Mouse (Mus musculus) MEL (cell line): ENCODE data around the gene Megf8. TPM values are rescaled to one million over a fixed set of nuclear protein-coding genes. Genes with fewer than 3 reads are reported as not detected.

Experiments used
- DNase-seq: peaks from one replicate; pipeline ENCODE4 v3.0.0; 2011; ENCODE audit warnings: low read depth, low spot score
- H3K27ac ChIP-seq: 2 replicates; pipeline ENCODE4 v1.5.1; 2012; ENCODE audit warnings: low read depth, mild to moderate bottlenecking, control low read depth, low read length, moderate library complexity; ENCODE audit not compliant: control insufficient read depth
- H3K27me3 ChIP-seq, 2 experiments: fragments of 150-350 bp in 1 of 2; sonication (generic) in 1 of 2; 2 replicates each; pipeline ENCODE4 v1.6.1; 2012; ENCODE audit warnings: low read length in 2 of 2, mild to moderate bottlenecking in 2 of 2, improper control_type of control experiment in 1 of 2, moderate library complexity in 1 of 2; ENCODE audit not compliant: insufficient read depth in 2 of 2, control insufficient read depth in 1 of 2
- H3K36me3 ChIP-seq, 2 experiments: 2 replicates each; pipeline ENCODE4 v1.6.1; 2012 to 2014; ENCODE audit warnings: low read length in 2 of 2, improper control_type of control experiment in 1 of 2, inconsistent platforms in 1 of 2, mild to moderate bottlenecking in 1 of 2; ENCODE audit not compliant: insufficient read depth in 2 of 2, control insufficient read depth in 1 of 2
- H3K4me1 ChIP-seq, 2 experiments: fragments of 150-350 bp in 1 of 2; sonication (generic) in 1 of 2; 2 replicates each; pipeline ENCODE4 v1.6.1; 2012; ENCODE audit warnings: low read length in 2 of 2, improper control_type of control experiment in 1 of 2, mild to moderate bottlenecking in 1 of 2; ENCODE audit not compliant: insufficient read depth in 2 of 2, control insufficient read depth in 1 of 2
- H3K4me3 ChIP-seq, 2 experiments: fragments of 150-350 bp in 1 of 2; sonication (generic) in 1 of 2; 2 replicates each; pipeline ENCODE4 v1.5.1; 2012; ENCODE audit warnings: low read depth in 2 of 2, low read length in 2 of 2, mild to moderate bottlenecking in 2 of 2, moderate library complexity in 2 of 2, control low read depth in 1 of 2, improper control_type of control experiment in 1 of 2; ENCODE audit not compliant: control insufficient read depth in 1 of 2, insufficient read depth in 1 of 2
- H3K79me2 ChIP-seq: 2 replicates; pipeline ENCODE4 v1.6.1; 2012; ENCODE audit warnings: mild to moderate bottlenecking, low read length, moderate library complexity; ENCODE audit not compliant: control insufficient read depth, poor library complexity, insufficient read depth
- H3K9ac ChIP-seq: 2 replicates; pipeline ENCODE4 v1.6.1; 2012; ENCODE audit warnings: low read depth, mild to moderate bottlenecking, control low read depth, low read length, moderate library complexity; ENCODE audit not compliant: control insufficient read depth, poor library complexity, severe bottlenecking
- H3K9me3 ChIP-seq: fragments of 150-350 bp; sonication (generic); replicated peaks from 2 replicates; pipeline ENCODE4 v1.6.1; 2012; ENCODE audit warnings: mild to moderate bottlenecking, low read length, improper control_type of control experiment, moderate library complexity; ENCODE audit not compliant: insufficient read depth
- BHLHE40 ChIP-seq: IDR thresholded peaks from 2 replicates; pipeline ENCODE4 v1.6.1; 2012; ENCODE audit warnings: low read depth, mild to moderate bottlenecking, inconsistent platforms, low read length, improper control_type of control experiment, borderline replicate concordance
- CHD1 ChIP-seq: IDR thresholded peaks from 2 replicates; pipeline ENCODE4 v1.6.1; 2012; ENCODE audit warnings: low read depth, mild to moderate bottlenecking, inconsistent platforms, low read length, improper control_type of control experiment
- CHD2 ChIP-seq: IDR thresholded peaks from 2 replicates; pipeline ENCODE4 v1.6.1; 2011; ENCODE audit warnings: low read length, improper control_type of control experiment
- E2F4 ChIP-seq: IDR thresholded peaks from 2 replicates; pipeline ENCODE4 v1.6.1; 2011; ENCODE audit warnings: low read depth, low read length, improper control_type of control experiment, borderline replicate concordance
- ELF1 ChIP-seq: IDR thresholded peaks from 2 replicates; pipeline ENCODE4 v1.6.1; 2014; ENCODE audit warnings: low read depth, mild to moderate bottlenecking, inconsistent platforms, low read length, improper control_type of control experiment, moderate library complexity
- ETS1 ChIP-seq: IDR thresholded peaks from 2 replicates; pipeline ENCODE4 v1.6.1; 2012; ENCODE audit warnings: low read depth, mild to moderate bottlenecking, inconsistent platforms, low read length, improper control_type of control experiment, moderate library complexity
- GABPA ChIP-seq: IDR thresholded peaks from 2 replicates; pipeline ENCODE4 v1.6.1; 2012; ENCODE audit warnings: low read depth, mild to moderate bottlenecking, inconsistent platforms, low read length, improper control_type of control experiment, moderate library complexity
- MAZ ChIP-seq: IDR thresholded peaks from 2 replicates; pipeline ENCODE4 v1.6.1; 2012; ENCODE audit warnings: low read depth, mild to moderate bottlenecking, inconsistent platforms, low read length, improper control_type of control experiment
- MXI1 ChIP-seq: IDR thresholded peaks from 2 replicates; pipeline ENCODE4 v1.6.1; 2011; ENCODE audit warnings: mild to moderate bottlenecking, low read depth, low read length, improper control_type of control experiment
- MYC ChIP-seq: IDR thresholded peaks from 2 replicates; pipeline ENCODE4 v1.6.1; 2011; ENCODE audit warnings: low read depth, mild to moderate bottlenecking, low read length, improper control_type of control experiment, moderate library complexity
- NELFE ChIP-seq: IDR thresholded peaks from 2 replicates; pipeline ENCODE4 v1.6.1; 2011; ENCODE audit warnings: low read depth, low read length, improper control_type of control experiment
- POLR2A ChIP-seq, 2 experiments: IDR thresholded peaks; 2 replicates each; pipeline ENCODE4 v1.6.1; 2011 to 2012; ENCODE audit warnings: low read length in 2 of 2, mild to moderate bottlenecking in 2 of 2, control low read depth in 1 of 2, improper control_type of control experiment in 1 of 2, low read depth in 1 of 2, moderate library complexity in 1 of 2; ENCODE audit not compliant: control insufficient read depth in 1 of 2, insufficient read depth in 1 of 2, poor library complexity in 1 of 2
- RAD21 ChIP-seq: IDR thresholded peaks from 2 replicates; pipeline ENCODE4 v1.6.1; 2011; ENCODE audit warnings: mild to moderate bottlenecking, low read depth, low read length, improper control_type of control experiment
- RCOR1 ChIP-seq: IDR thresholded peaks from 2 replicates; pipeline ENCODE4 v1.6.1; 2012; ENCODE audit warnings: low read depth, mild to moderate bottlenecking, inconsistent platforms, low read length, improper control_type of control experiment
- SIN3A ChIP-seq: IDR thresholded peaks from 2 replicates; pipeline ENCODE4 v1.6.1; 2012; ENCODE audit warnings: low read length, improper control_type of control experiment, inconsistent platforms
- USF1 ChIP-seq: IDR thresholded peaks from 2 replicates; pipeline ENCODE4 v1.6.1; 2014; ENCODE audit warnings: low read depth, mild to moderate bottlenecking, inconsistent platforms, low read length, improper control_type of control experiment, moderate library complexity
- ZMIZ1 ChIP-seq: IDR thresholded peaks from 2 replicates; pipeline ENCODE4 v1.6.1; 2012; ENCODE audit warnings: low read depth, mild to moderate bottlenecking, inconsistent platforms, low read length, improper control_type of control experiment, moderate library complexity
- ZNF384 ChIP-seq: IDR thresholded peaks from 2 replicates; pipeline ENCODE4 v1.6.1; 2012; ENCODE audit warnings: low read depth, mild to moderate bottlenecking, inconsistent platforms, low read length, improper control_type of control experiment
- polyA plus RNA-seq, 2 experiments: library from polyadenylated mRNA; stranded (reverse) in 1 of 2; unstranded in 1 of 2; fragments of >175 nt in 1 of 2; fragments of >200 nt in 1 of 2; gene quantifications; 2 replicates each; pipeline versions ENCODE4 v1.2.1 to v1.2.4; 2012; ENCODE audit warnings: low replicate concordance in 2 of 2, low read depth in 1 of 2; ENCODE audit not compliant: insufficient read length in 2 of 2, insufficient read depth in 1 of 2, missing spikeins in 1 of 2
- total RNA-seq: library from RNA; depleted of rRNA; stranded (reverse); fragments of 300-350 nt; gene quantifications from 2 replicates; pipeline ENCODE4 v1.2.3, GENCODE M21; 2012

Gene Megf8
- total and polyA plus RNA-seq, 3 experiments = 12.7 to 22.0 TPM; not detected in 1

GRCm38 (mm10) chr7:25305956-25306613, 10.9 kb upstream of the Megf8 start, which contains the start of gene Tmem145:
Gene Tmem145 (plus strand): TSS chr7:25306106.
- DNase-seq = peak; percentile 69
- TF ChIP-seq MXI1 (peak; percentile 43; the same call in 1 of the 2 replicates), CHD2 (no peak), SIN3A (0 out of 2 replicates have a peak, but pooled peaks have one; percentile 26), MYC (no peak), ZNF384 (no peak)
- Histone ChIP-seq H3K4me1 (no peaks in the 10 kb centered on the region), H3K4me3 (no peak within 1 kb of the TSS), H3K27ac (no peak within 1 kb of the TSS), H3K27me3 (peaks cover 1 to 2% of the 10 kb centered on the region in 2 experiments; a peak in 2 of 4 replicates), H3K36me3 (no peaks in the 10 kb centered on the region), H3K9ac (no peak within 1 kb of the TSS), H3K79me2 (no peaks in the 10 kb centered on the region), H3K9me3 (no peaks in the 10 kb centered on the region)

- TF ChIP-seq RCOR1 = no peak
- TF ChIP-seq ZMIZ1 = no peak
- no peak for TF ChIP-seq ELF1
- TF ChIP-seq BHLHE40 = no peak
- TF ChIP-seq POLR2A (IDR thresholded peaks at IDR 0.05; ENCODE audit: control insufficient read depth in 1 of 2, insufficient read depth in 1 of 2, low read depth in 1 of 2, low read length in 2 of 2, poor library complexity in 1 of 2) = no peak
- no peak for TF ChIP-seq CHD1
- TF ChIP-seq NELFE = no peak
- TF ChIP-seq RAD21 = no peak
- TF ChIP-seq ETS1 = no peak
- no peak for TF ChIP-seq E2F4
- no peak for TF ChIP-seq GABPA
- TF ChIP-seq MAZ = no peak
- TF ChIP-seq USF1 = no peak
- TF ChIP-seq MXI1 = no peak
- Histone ChIP-seq H3K4me1 (no peaks in the 10 kb centered on the region), H3K79me2 (no peaks in the 10 kb centered on the region), H3K4me3 (no peak overlapping the region), H3K27ac (no peak overlapping the region), H3K9ac (no peak overlapping the region), H3K27me3 (peaks cover 1 to 2% of the 10 kb centered on the region in 2 experiments; a peak in 3 of 4 replicates), H3K9me3 (no peaks in the 10 kb centered on the region), H3K36me3 (no peaks in the 10 kb centered on the region)
- no peak for DNase-seq
Measured at GRCm38 (mm10) chr7:25306614-25306996, 10.4 kb upstream of the Megf8 start.
